ENCODE assay signal across 19 mouse cellular contexts in the genomic region with DNA sequence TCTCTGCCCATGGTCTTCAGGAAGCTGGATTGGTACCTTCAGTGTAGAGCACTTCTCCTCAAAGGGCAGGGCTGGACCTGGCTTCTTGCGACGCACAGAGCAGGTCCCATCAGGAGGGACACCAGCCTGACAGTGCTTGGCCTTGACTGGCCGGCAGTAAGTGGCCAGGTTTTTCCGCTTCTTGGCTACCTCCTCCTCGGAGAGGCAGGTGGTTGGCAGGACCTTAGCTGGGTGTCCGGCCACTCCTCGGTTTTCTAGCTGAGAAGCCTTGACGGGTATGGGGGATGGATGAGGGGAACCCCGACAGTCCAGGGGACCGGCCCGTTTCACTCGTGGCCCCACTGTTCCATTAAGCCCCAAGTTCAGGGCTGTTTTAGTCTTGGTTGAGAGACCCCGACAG. TPM values are rescaled to one million over a fixed set of nuclear protein-coding genes. Genes with fewer than 3 reads are reported as not detected.
DNase-seq lines count a peak whose midpoint lies in the region; ATAC-seq and TF ChIP-seq lines count a peak whose summit lies in the region.
"Had no signal": no experiment of that assay in that cellular context is flagged by ENCODE, and none has a peak within 500 bp of the region (broad histone marks: within the 10 kb centered on the region; RNA-seq: fewer than 3 reads in every experiment).

No protein-coding gene starts in this region.

- no peak overlapping the region for H3K9ac ChIP-seq in heart, embryonic 11.5 days (ENCODE audit: low read depth, low read length)
- no peak overlapping the region for H3K9ac ChIP-seq in lung, embryonic 15.5 days
- no peak overlapping the region for H3K9ac ChIP-seq in lung, postnatal 0 days (replicated peaks; ENCODE audit: low read depth)
- H3K9ac ChIP-seq in stomach, embryonic 16.5 days (ENCODE audit: low read length), result peak overlapping the region; percentile 20; the same call in 1 of the 2 replicates
- H3K9ac ChIP-seq: forebrain, embryonic 13.5 days; heart, embryonic 12.5 days; hindbrain, embryonic 12.5 days; midbrain, embryonic 12.5 days; stomach, embryonic 15.5 days had no signal

- H3K36me3 ChIP-seq in heart, embryonic 11.5 days (ENCODE audit: control insufficient read depth, insufficient read depth, low read length), result peaks cover 23% of the 10 kb centered on the region
- peaks cover 30% of the 10 kb centered on the region; the same call in 1 of the 2 replicates for H3K36me3 ChIP-seq in lung, embryonic 15.5 days
- H3K36me3 ChIP-seq in lung, postnatal 0 days (ENCODE audit: insufficient read depth, low read length), result 0 out of 2 replicates have a peak, but pooled peaks cover 4% of the 10 kb centered on the region
- H3K36me3 ChIP-seq in stomach, embryonic 16.5 days (ENCODE audit: control insufficient read depth, insufficient read depth, low read length), result peaks cover 2% of the 10 kb centered on the region; the same call in 1 of the 2 replicates

- H3K4me2 ChIP-seq in heart, embryonic 11.5 days, result no peak overlapping the region
- no peak overlapping the region for H3K4me2 ChIP-seq in lung, embryonic 15.5 days
- no peak overlapping the region for H3K4me2 ChIP-seq in lung, postnatal 0 days (replicated peaks; ENCODE audit: low read depth, low read length)
- no peak overlapping the region for H3K4me2 ChIP-seq in stomach, embryonic 16.5 days (ENCODE audit: low read depth, low read length)
- H3K4me2 ChIP-seq: forebrain, embryonic 13.5 days; heart, embryonic 12.5 days; hindbrain, embryonic 12.5 days; midbrain, embryonic 12.5 days; stomach, embryonic 15.5 days had no signal

- H3K4me1 ChIP-seq in heart, embryonic 11.5 days (ENCODE audit: control insufficient read depth, insufficient read depth, low read length), result peaks cover 5% of the 10 kb centered on the region; the same call in 1 of the 2 replicates
- H3K4me1 ChIP-seq in lung, embryonic 15.5 days, result peaks cover 47% of the 10 kb centered on the region
- H3K4me1 ChIP-seq in lung, postnatal 0 days (ENCODE audit: insufficient read depth, low read depth, low read length), result peaks cover 19% of the 10 kb centered on the region
- H3K4me1 ChIP-seq in stomach, embryonic 16.5 days (ENCODE audit: control insufficient read depth, insufficient read depth, low read length), result peaks cover 23% of the 10 kb centered on the region

- no peak for TF ChIP-seq CTCF in lung, postnatal 0 days (IDR thresholded peaks at IDR 0.05)

- no peak overlapping the region for H3K27ac ChIP-seq in heart, embryonic 11.5 days (ENCODE audit: low read depth, low read length)
- H3K27ac ChIP-seq in lung, embryonic 15.5 days, result peak overlapping the region; percentile 32; the same call in 1 of the 2 replicates
- no peak overlapping the region for H3K27ac ChIP-seq in lung, postnatal 0 days (ENCODE audit: low read length)
- H3K27ac ChIP-seq in stomach, embryonic 16.5 days (ENCODE audit: low read length), result no peak overlapping the region
- H3K27ac ChIP-seq: forebrain, embryonic 13.5 days; midbrain, embryonic 12.5 days; stomach, embryonic 15.5 days had no signal

- no peak for ATAC-seq in cerebellum, adult (ENCODE audit: insufficient number of reproducible peaks, low FRiP score, low TSS enrichment)
- no peak for ATAC-seq in heart, embryonic 11.5 days (replicated peaks; ENCODE audit: insufficient number of reproducible peaks, low FRiP score, low TSS enrichment)
- no peak for ATAC-seq in lung, embryonic 15.5 days (ENCODE audit: borderline replicate concordance, extremely low read depth, low FRiP score, low TSS enrichment)
- no peak for ATAC-seq in lung, postnatal 0 days
- ATAC-seq in stomach, embryonic 16.5 days (ENCODE audit: insufficient read depth, low FRiP score), result no peak
- ATAC-seq: CD4-positive, CD25-positive, alpha-beta regulatory T cell, adult 4 months; forebrain, embryonic 13.5 days; Patski had no signal

- H3K9me3 ChIP-seq in heart, embryonic 11.5 days (replicated peaks; ENCODE audit: control insufficient read depth, low read length), result no peaks in the 10 kb centered on the region
- no peaks in the 10 kb centered on the region for H3K9me3 ChIP-seq in lung, embryonic 15.5 days
- H3K9me3 ChIP-seq in lung, postnatal 0 days (ENCODE audit: low read length), result no peaks in the 10 kb centered on the region
- no peaks in the 10 kb centered on the region for H3K9me3 ChIP-seq in stomach, embryonic 16.5 days (replicated peaks; ENCODE audit: control insufficient read depth, low read length)
- H3K9me3 ChIP-seq: forebrain, embryonic 13.5 days; heart, embryonic 12.5 days; hindbrain, embryonic 12.5 days; midbrain, embryonic 12.5 days; stomach, embryonic 15.5 days had no signal

- H3K4me3 ChIP-seq in heart, embryonic 11.5 days (ENCODE audit: low read depth, low read length), result no peak overlapping the region
- no peak overlapping the region for H3K4me3 ChIP-seq in lung, embryonic 15.5 days
- no peak overlapping the region for H3K4me3 ChIP-seq in lung, postnatal 0 days (ENCODE audit: low read depth, low read length)
- H3K4me3 ChIP-seq in stomach, embryonic 16.5 days (replicated peaks; ENCODE audit: low read length), result no peak overlapping the region
- H3K4me3 ChIP-seq: forebrain, embryonic 13.5 days; heart, embryonic 12.5 days; hindbrain, embryonic 12.5 days; midbrain, embryonic 12.5 days; stomach, embryonic 15.5 days had no signal

- H3K27me3 ChIP-seq in heart, embryonic 11.5 days (ENCODE audit: control insufficient read depth, insufficient read depth, low read length), result no peaks in the 10 kb centered on the region
- no peaks in the 10 kb centered on the region for H3K27me3 ChIP-seq in lung, embryonic 15.5 days
- H3K27me3 ChIP-seq in lung, postnatal 0 days (replicated peaks; ENCODE audit: insufficient read depth, low read length), result no peaks in the 10 kb centered on the region
- H3K27me3 ChIP-seq in stomach, embryonic 16.5 days (ENCODE audit: control insufficient read depth, insufficient read depth, low read length), result no peaks in the 10 kb centered on the region
- H3K27me3 ChIP-seq: forebrain, embryonic 13.5 days; heart, embryonic 12.5 days; hindbrain, embryonic 12.5 days; midbrain, embryonic 12.5 days; Patski; stomach, embryonic 15.5 days had no signal

- no peak for TF ChIP-seq EP300 in lung, postnatal 0 days (IDR thresholded peaks at IDR 0.05)

- WGBS in heart, embryonic 11.5 days (ENCODE audit: insufficient replicate concordance), result 88% methylated on average over 13 of the region's 13 CpGs
- WGBS in lung, embryonic 15.5 days, result 88% methylated on average over 13 of the region's 13 CpGs
- WGBS in lung, postnatal 0 days, result 83% methylated on average over 13 of the region's 13 CpGs
- 93% methylated on average over 13 of the region's 13 CpGs for WGBS in stomach, embryonic 16.5 days

- DNase-seq in cerebellum, adult 18-20 months, result peak; percentile 43 to 48
- DNase-seq in heart, adult 11 months, result peak; percentile 91
- DNase-seq in lung, postnatal 0 days (ENCODE audit: low spot score), result no peak
- no peak for DNase-seq in adrenal gland, postnatal 14 days

RNA-seq across cellular contexts. Expression of gene Cyb561d1, which starts 2.2 kb away (rescaled TPM):
- polyA plus RNA-seq in heart, embryonic 11.5 days (2014; fragmentation: Nextera tagmentation; extraction: Ambion mirVana), result 1.7 and 2.0 TPM in 2 replicates
- 2.6 and 3.4 TPM in 2 replicates for polyA plus RNA-seq in lung, embryonic 15.5 days (2015; fragmentation: Nextera tagmentation; extraction: Ambion mirVana)
- polyA plus RNA-seq in lung, postnatal 0 days (2015; fragmentation: Nextera tagmentation; extraction: Ambion mirVana), result 4.8 and 4.9 TPM in 2 replicates
- polyA plus RNA-seq in stomach, embryonic 16.5 days (2015; fragmentation: Nextera tagmentation; extraction: Ambion mirVana), result 4.3 and 4.4 TPM in 2 replicates
- total RNA-seq in adrenal gland, postnatal 14 days (2021), result 5.7 and 9.6 TPM in 2 replicates

RNA-seq across cellular contexts. Expression of gene Atxn7l2, which starts 7.5 kb away (rescaled TPM):
- 7.1 and 8.4 TPM in 2 replicates for polyA plus RNA-seq in heart, embryonic 11.5 days (2014; fragmentation: Nextera tagmentation; extraction: Ambion mirVana)
- 14.5 TPM in 2 replicates for polyA plus RNA-seq in lung, embryonic 15.5 days (2015; fragmentation: Nextera tagmentation; extraction: Ambion mirVana)
- polyA plus RNA-seq in lung, postnatal 0 days (2015; fragmentation: Nextera tagmentation; extraction: Ambion mirVana), result 6.1 and 6.7 TPM in 2 replicates
- polyA plus RNA-seq in stomach, embryonic 16.5 days (2015; fragmentation: Nextera tagmentation; extraction: Ambion mirVana), result 11.5 and 12.5 TPM in 2 replicates
- 8.1 and 10.2 TPM in 2 replicates for total RNA-seq in adrenal gland, postnatal 14 days (2021)

RNA-seq across cellular contexts. Expression of gene Amigo1, which starts 17.1 kb away (rescaled TPM):
- 1.3 and 1.9 TPM in 2 replicates for polyA plus RNA-seq in heart, embryonic 11.5 days (2014; fragmentation: Nextera tagmentation; extraction: Ambion mirVana)
- 2.0 and 3.0 TPM in 2 replicates for polyA plus RNA-seq in lung, embryonic 15.5 days (2015; fragmentation: Nextera tagmentation; extraction: Ambion mirVana)
- polyA plus RNA-seq in lung, postnatal 0 days (2015; fragmentation: Nextera tagmentation; extraction: Ambion mirVana), result 4.6 TPM in 2 replicates
- polyA plus RNA-seq in stomach, embryonic 16.5 days (2015; fragmentation: Nextera tagmentation; extraction: Ambion mirVana), result 2.4 and 3.1 TPM in 2 replicates
- total RNA-seq in adrenal gland, postnatal 14 days (2021), result 19.3 and 19.5 TPM in 2 replicates

RNA-seq across cellular contexts. Expression of gene Sypl2, which starts 23.2 kb away (rescaled TPM):
- polyA plus RNA-seq in heart, embryonic 11.5 days (2014; fragmentation: Nextera tagmentation; extraction: Ambion mirVana), result 1.0 and 1.1 TPM in 2 replicates
- 0.42 and 0.54 TPM in 2 replicates for polyA plus RNA-seq in lung, embryonic 15.5 days (2015; fragmentation: Nextera tagmentation; extraction: Ambion mirVana)
- not detected in 2 replicates for polyA plus RNA-seq in lung, postnatal 0 days (2015; fragmentation: Nextera tagmentation; extraction: Ambion mirVana)
- polyA plus RNA-seq in stomach, embryonic 16.5 days (2015; fragmentation: Nextera tagmentation; extraction: Ambion mirVana), result 0.15 and 3.4 TPM in 2 replicates
- 0.15 and 0.22 TPM in 2 replicates for total RNA-seq in adrenal gland, postnatal 14 days (2021)
- total RNA-seq: common myeloid progenitor, adult 5-6 weeks; megakaryocyte progenitor cell, adult 5-6 weeks had no signal
- polyA plus RNA-seq: Patski had no signal

RNA-seq across cellular contexts. Expression of gene Gpr61, which starts 48.5 kb away (rescaled TPM):
- polyA plus RNA-seq in heart, embryonic 11.5 days (2014; fragmentation: Nextera tagmentation; extraction: Ambion mirVana), result 0.13 and 0.16 TPM in 2 replicates
- polyA plus RNA-seq in lung, embryonic 15.5 days (2015; fragmentation: Nextera tagmentation; extraction: Ambion mirVana), result 0.07 TPM in 1 of 2 replicates, not detected in the other
- not detected in 2 replicates for polyA plus RNA-seq in lung, postnatal 0 days (2015; fragmentation: Nextera tagmentation; extraction: Ambion mirVana)
- polyA plus RNA-seq in stomach, embryonic 16.5 days (2015; fragmentation: Nextera tagmentation; extraction: Ambion mirVana), result 0.15 and 0.20 TPM in 2 replicates
- total RNA-seq in adrenal gland, postnatal 14 days (2021), result 0.23 TPM in 1 of 2 replicates, not detected in the other
- total RNA-seq: common myeloid progenitor, adult 5-6 weeks; heart, postnatal 14 days; megakaryocyte progenitor cell, adult 5-6 weeks had no signal
- polyA plus RNA-seq: spleen, adult 2 months had no signal

Comparison
In these comparisons a context has a peak if more than half of its experiments do, and no peak if none do; other contexts are left out.
1. DNase-seq: peak in cerebellum, adult 18-20 months (2 of 2) and heart, adult 11 months (single experiment); none in lung, postnatal 0 days (single experiment) and adrenal gland, postnatal 14 days (single experiment).